8 mouse cellular contexts compared by ENCODE assay signal in genomic region chr2:145862206-145862817, GRCm38 (mm10). TPM values are rescaled to one million over a fixed set of nuclear protein-coding genes. Genes with fewer than 3 reads are reported as not detected.
DNase-seq lines count a peak whose midpoint lies in the region; ATAC-seq and TF ChIP-seq lines count a peak whose summit lies in the region.

No protein-coding gene starts in this region.

- H3K27ac ChIP-seq in left cerebral cortex, adult 2 months = peak overlapping the region; percentile 94
- H3K27ac ChIP-seq in forebrain, embryonic 15.5 days (replicated peaks) = peak overlapping the region; percentile 40; the same call in 1 of the 2 replicates

- H3K4me1 ChIP-seq in forebrain, embryonic 15.5 days = peaks cover 33% of the 10 kb centered on the region

- 33% methylated on average over 10 of the region's 10 CpGs for WGBS in forebrain, embryonic 15.5 days

- no peak overlapping the region for H3K9ac ChIP-seq in forebrain, embryonic 15.5 days (replicated peaks)

- no peaks in the 10 kb centered on the region for H3K9me3 ChIP-seq in forebrain, embryonic 15.5 days

- H3K4me2 ChIP-seq in forebrain, embryonic 15.5 days (replicated peaks) = peak overlapping the region; percentile 67

- no peaks in the 10 kb centered on the region for H3K27me3 ChIP-seq in forebrain, embryonic 15.5 days

- H3K36me3 ChIP-seq in forebrain, embryonic 15.5 days = no peaks in the 10 kb centered on the region

- no peak for TF ChIP-seq CTCF in left cerebral cortex, adult 2 months (IDR thresholded peaks at IDR 0.05)

- intact Hi-C loops in left cerebral cortex, adult 2 months (cut with DNase I) = loop anchor here (5.0 kb wide), 2 partner anchors 40 to 65 kb away; partner anchors contain the start of gene Naa20

- DNase-seq in left cerebral cortex, adult 2 months (ENCODE audit: extremely low spot score in 1 of 2, low spot score in 2 of 2) = no peak
- DNase-seq in left cerebral cortex, adult 8-10 months (ENCODE audit: low spot score in 2 of 2) = no peak
- peak; percentile 68 for DNase-seq in kidney, adult 18-20 months
- DNase-seq in lung, postnatal 25 days (ENCODE audit: low spot score) = peak; percentile 70
- no peak for DNase-seq in thymus, postnatal 25 days
- no peak for DNase-seq in cerebellum, adult 9-11 months

- ATAC-seq in forebrain, embryonic 15.5 days (replicated peaks) = no peak
- no peak for ATAC-seq in megakaryocyte progenitor cell, adult 5-6 weeks (replicated peaks; ENCODE audit: poor library complexity)

- peak overlapping the region; percentile 66 for H3K4me3 ChIP-seq in left cerebral cortex, adult 2 months
- peak overlapping the region; percentile 42 for H3K4me3 ChIP-seq in forebrain, embryonic 15.5 days

RNA-seq across cellular contexts. Expression of gene Naa20, which starts 39.6 kb away (rescaled TPM):
- total RNA-seq in left cerebral cortex, adult 2 months (2021) = 10 to 100 TPM; 71.8 to 80.8 TPM
- total RNA-seq in left cerebral cortex, adult 8-10 months (2022) = 10 to 100 TPM; 70.6 to 78.4 (median 73.6) TPM
- 124 TPM in 2 replicates for polyA plus RNA-seq in forebrain, embryonic 15.5 days (2015; fragmentation: Nextera tagmentation; extraction: Ambion mirVana)
- 88.0 and 96.1 TPM in 2 replicates for total RNA-seq in megakaryocyte progenitor cell, adult 5-6 weeks (2015)
- total RNA-seq in megakaryocyte progenitor cell, adult 5-6 weeks (2017) = 65.8 and 67.3 TPM in 2 replicates

Comparison
In these comparisons a context has a peak if more than half of its experiments do, and no peak if none do; other contexts are left out.
1. DNase-seq: peak in kidney, adult 18-20 months (single experiment) and lung, postnatal 25 days (single experiment); none in left cerebral cortex, adult 2 months (0 of 2), left cerebral cortex, adult 8-10 months (0 of 2), thymus, postnatal 25 days (single experiment) and cerebellum, adult 9-11 months (single experiment).